Mouse (Mus musculus) MN1 (cell line): ENCODE data around the gene Nufip1.

Experiments used
- DNase-seq: peaks from one replicate; pipeline ENCODE4 v3.0.0-alpha.2; 2016; ENCODE audit warnings: low spot score

The Nufip1 gene

GRCm38 (mm10) chr14:76179343-76179742 lies 68.7 kb downstream of the Nufip1 start:
- no peak for DNase-seq

GRCm38 (mm10) chr14:76185358-76185757 lies 74.7 kb downstream of the Nufip1 start:
- no peak for DNase-seq

DNA sequence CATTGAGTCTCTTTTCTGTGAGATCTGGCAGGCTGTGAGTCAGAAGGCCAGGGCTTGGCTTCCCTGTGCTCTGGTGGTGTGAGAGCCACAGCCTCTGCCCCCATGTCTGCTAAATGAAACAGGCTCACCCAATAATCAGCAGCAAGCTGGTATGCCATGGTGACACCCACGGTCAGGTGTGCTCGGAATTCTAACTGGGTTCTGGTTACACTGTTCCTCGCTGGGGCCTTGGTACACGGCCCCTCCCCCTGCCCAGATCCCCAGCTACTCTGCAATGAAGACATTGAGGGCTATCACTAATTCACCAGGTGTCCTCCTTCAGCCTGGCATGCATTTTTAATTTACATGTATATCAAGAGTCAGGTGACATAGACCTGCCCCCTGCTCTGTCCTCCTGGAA lies 75.6 kb downstream of the Nufip1 start:
- DNase-seq: no peak
